Comparison of ENCODE assay signal across 25 mouse cellular contexts in the genomic region with DNA sequence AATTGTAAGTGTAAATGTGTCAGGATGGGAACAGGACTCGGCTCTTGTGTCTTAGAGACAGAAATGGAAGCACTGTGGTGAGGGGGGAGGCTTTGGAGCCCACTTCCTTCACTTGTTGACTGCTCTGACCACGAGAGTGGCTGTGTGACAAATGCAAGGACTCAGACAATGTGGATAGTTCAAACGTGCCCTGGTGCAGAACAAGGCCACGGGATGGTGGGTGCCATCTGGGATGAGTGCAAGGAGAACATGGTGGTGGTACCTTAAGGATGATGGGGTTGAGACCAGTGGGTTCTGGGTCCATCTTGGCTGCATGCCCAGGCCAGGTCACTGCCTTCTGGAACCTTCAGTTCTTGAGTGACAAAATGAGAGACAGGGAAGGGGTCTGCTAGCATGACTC.
A peak's percentile ranks its signal among the peaks of the same experiment; 100 is the strongest.
DNase-seq lines count a peak whose midpoint lies in the region; ATAC-seq and TF ChIP-seq lines count a peak whose summit lies in the region.
"Had no signal": no experiment of that assay in that cellular context is flagged by ENCODE, and none has a peak within 500 bp of the region (broad histone marks: within the 10 kb centered on the region; RNA-seq: fewer than 3 reads in every experiment).

No protein-coding gene starts in this region.

- no peak for ATAC-seq in kidney, postnatal 0 days (replicated peaks; ENCODE audit: low FRiP score, low read depth)
- ATAC-seq: activated CD4-positive, CD25-positive, alpha-beta regulatory T cell, adult 4 months; CD4-positive, CD25-positive, alpha-beta regulatory T cell, adult 4 months; forebrain, embryonic 14.5 days; forebrain, embryonic 16.5 days; Patski had no signal

- intact Hi-C loops in heart, postnatal 25 days (cut with DNase I), result no loop called here

- H3K27ac ChIP-seq in kidney, postnatal 0 days, result no peak overlapping the region
- no peak overlapping the region for H3K27ac ChIP-seq in kidney, adult 2 months (ENCODE audit: insufficient read depth, low read depth, low read length)
- H3K27ac ChIP-seq: embryonic facial prominence, embryonic 10.5 days; embryonic facial prominence, embryonic 12.5 days; forebrain, embryonic 10.5 days; forebrain, embryonic 12.5 days had no signal

- no peaks in the 10 kb centered on the region for H3K9me3 ChIP-seq in kidney, postnatal 0 days (replicated peaks; ENCODE audit: low read length)
- H3K9me3 ChIP-seq: embryonic facial prominence, embryonic 10.5 days; embryonic facial prominence, embryonic 12.5 days; forebrain, embryonic 10.5 days; forebrain, embryonic 12.5 days; G1E had no signal

- no peaks in the 10 kb centered on the region for H3K36me3 ChIP-seq in kidney, postnatal 0 days (ENCODE audit: insufficient read depth, low read length)
- H3K36me3 ChIP-seq in kidney, adult 2 months (ENCODE audit: control insufficient read depth, insufficient read depth, low read length), result no peaks in the 10 kb centered on the region
- H3K36me3 ChIP-seq: embryonic facial prominence, embryonic 10.5 days; embryonic facial prominence, embryonic 12.5 days; forebrain, embryonic 10.5 days; forebrain, embryonic 12.5 days; G1E had no signal

- TF ChIP-seq CTCF in kidney, postnatal 0 days (IDR thresholded peaks at IDR 0.05; ENCODE audit: low read depth), result no peak
- TF ChIP-seq CTCF in kidney, adult 2 months (conservative IDR thresholded peaks at IDR 0.05; ENCODE audit: insufficient read depth, insufficient read length, low read depth, low read length), result no peak

- WGBS in kidney, postnatal 0 days, result 32% methylated on average over 4 of the region's 4 CpGs
- 46% methylated on average over 4 of the region's 4 CpGs for WGBS in kidney, adult 2 months

- H3K4me3 ChIP-seq in kidney, postnatal 0 days (replicated peaks; ENCODE audit: low read depth, low read length), result no peak overlapping the region
- no peak overlapping the region for H3K4me3 ChIP-seq in kidney, adult 2 months (ENCODE audit: insufficient read depth, low read depth, low read length)
- H3K4me3 ChIP-seq: embryonic facial prominence, embryonic 10.5 days; embryonic facial prominence, embryonic 12.5 days; forebrain, embryonic 10.5 days; forebrain, embryonic 12.5 days had no signal

- H3K4me2 ChIP-seq in kidney, postnatal 0 days (ENCODE audit: low read length), result no peak overlapping the region
- H3K4me2 ChIP-seq: embryonic facial prominence, embryonic 12.5 days; forebrain, embryonic 12.5 days had no signal

- H3K9ac ChIP-seq in kidney, postnatal 0 days (ENCODE audit: low read depth, low read length), result no peak overlapping the region
- H3K9ac ChIP-seq: embryonic facial prominence, embryonic 12.5 days; forebrain, embryonic 12.5 days had no signal

- no peaks in the 10 kb centered on the region for H3K4me1 ChIP-seq in kidney, postnatal 0 days (replicated peaks; ENCODE audit: insufficient read depth, low read length)
- no peaks in the 10 kb centered on the region for H3K4me1 ChIP-seq in kidney, adult 2 months (ENCODE audit: control insufficient read depth, insufficient read depth, low read length)
- H3K4me1 ChIP-seq: embryonic facial prominence, embryonic 12.5 days; forebrain, embryonic 10.5 days; forebrain, embryonic 12.5 days had no signal

- DNase-seq in heart, adult 11 months, result peak; percentile 79
- DNase-seq in heart, postnatal 25 days (ENCODE audit: low spot score), result no peak
- DNase-seq in kidney, postnatal 0 days (ENCODE audit: low spot score), result peak; percentile 10
- no peak for DNase-seq in kidney, adult 2 months
- DNase-seq in kidney, postnatal 14 days, result peak; percentile 8
- DNase-seq in kidney, adult 8-10 months, result no peak
- DNase-seq: adrenal gland, adult 8-10 months; adrenal gland, postnatal 14 days; adrenal gland, postnatal 36 days; B cell, adult 2 months; cerebellum, adult 11-12 months; cerebellum, adult 2 months; cerebellum, adult 9-10 months; cerebellum, postnatal 10 days; cerebellum, postnatal 25 days had no signal

- H3K27me3 ChIP-seq in kidney, postnatal 0 days (ENCODE audit: insufficient read depth, low read length), result no peaks in the 10 kb centered on the region
- H3K27me3 ChIP-seq in kidney, adult 2 months (replicated peaks; ENCODE audit: control insufficient read depth, insufficient read depth, low read length), result no peaks in the 10 kb centered on the region
- H3K27me3 ChIP-seq: embryonic facial prominence, embryonic 12.5 days; forebrain, embryonic 12.5 days had no signal

- TF ChIP-seq POLR2A in kidney, adult 2 months (IDR thresholded peaks at IDR 0.05; ENCODE audit: low read depth, low read length), result no peak

Comparison
In these comparisons a context has a peak if more than half of its experiments do, and no peak if none do; other contexts are left out.
1. DNase-seq: peak in heart, adult 11 months (single experiment), kidney, postnatal 0 days (single experiment) and kidney, postnatal 14 days (single experiment); none in heart, postnatal 25 days (single experiment), kidney, adult 2 months (single experiment) and kidney, adult 8-10 months (0 of 2).